Mouse (Mus musculus): Measurements from ENCODE around the gene Eno3.

DNA sequence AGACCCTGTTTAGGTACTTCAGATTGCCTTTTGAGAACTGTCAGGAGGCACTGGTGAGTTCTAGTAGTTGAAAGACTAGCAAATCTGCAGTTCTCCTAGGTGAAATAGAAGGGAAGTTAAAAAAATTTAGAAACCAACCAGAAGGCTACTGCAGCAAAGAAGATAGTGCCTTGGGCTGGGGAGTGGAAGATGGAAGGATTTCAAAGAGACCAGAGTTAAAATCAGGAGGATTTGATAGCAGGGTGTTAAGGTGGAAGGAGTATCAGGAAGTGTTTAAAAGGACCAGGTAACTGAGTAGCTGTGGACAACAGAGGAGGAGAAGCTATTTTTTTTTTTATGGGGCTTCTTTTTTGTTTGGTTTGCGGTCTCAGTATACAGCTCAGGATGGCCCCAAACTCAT lies 19.2 kb upstream of the Eno3 start:
- TF ChIP-seq CTCF (IDR thresholded peaks at IDR 0.05; ENCODE audit: borderline replicate concordance, control insufficient read depth, extremely low read depth, insufficient read depth, low read length, poor library complexity): no peak
- no peak for TF ChIP-seq POLR2A (IDR thresholded peaks at IDR 0.05; ENCODE audit: control insufficient read depth, extremely low read depth, insufficient read depth, low read length, poor library complexity)

Data from thymus, adult 2 months (tissue).